Mouse (Mus musculus) R1 (cell line): Measurements from ENCODE around the gene Ccdc113.

ENCODE experiments used
- DNase-seq: peaks from one replicate; pipeline ENCODE4 v3.0.0-alpha.2; 2018; ENCODE audit warnings: low read depth, low spot score

The Ccdc113 gene

GRCm38 (mm10) chr8:95539487-95539886 is 5.6 kb downstream of the Ccdc113 start:
- DNase-seq: no peak

DNA sequence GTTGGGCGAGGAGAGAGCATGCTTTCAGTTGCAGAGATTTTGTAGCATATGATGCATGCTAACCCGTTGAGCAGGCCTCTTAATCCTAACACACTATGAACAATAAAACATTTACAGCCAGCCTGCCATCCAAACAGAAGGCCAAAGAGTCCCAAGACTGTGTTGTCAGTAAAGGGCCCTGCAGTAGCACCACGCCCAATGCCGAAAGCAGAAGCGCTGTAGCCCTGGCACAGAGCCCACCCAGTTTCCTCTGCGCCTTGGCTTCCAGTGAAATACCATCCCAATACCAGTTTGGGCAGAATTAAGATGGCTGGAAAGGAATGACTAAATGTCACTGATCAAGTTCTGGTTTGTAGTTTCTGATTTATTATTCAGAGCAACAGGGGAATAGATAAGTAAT is 8.3 kb downstream of the Ccdc113 start:
- no peak for DNase-seq

GRCm38 (mm10) chr8:95543065-95543464 is 9.2 kb downstream of the Ccdc113 start:
- no peak for DNase-seq

DNA sequence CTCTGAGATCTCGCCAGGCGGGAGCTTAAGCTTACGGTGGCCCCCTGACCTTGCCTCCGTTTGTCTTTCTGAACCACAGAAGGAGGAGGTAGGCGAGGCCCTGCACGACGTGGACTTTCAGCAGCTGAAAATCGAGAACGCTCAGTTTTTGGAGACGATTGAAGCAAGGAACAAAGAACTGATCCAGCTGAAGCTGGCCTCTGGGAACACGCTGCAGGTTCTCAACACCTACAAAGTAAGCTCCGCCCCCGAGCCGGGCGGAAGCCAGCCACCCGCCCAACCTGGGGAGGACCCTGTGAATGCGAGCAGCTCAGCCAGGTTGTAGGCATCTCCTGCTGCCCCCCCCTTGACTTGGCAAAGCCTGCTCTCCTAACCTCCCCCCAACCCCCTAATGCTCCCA is 11.9 kb downstream of the Ccdc113 start:
- DNase-seq: peak; percentile 83

- no peak for DNase-seq
Measured at GRCm38 (mm10) chr8:95546986-95547385, 13.1 kb downstream of the Ccdc113 start.

GRCm38 (mm10) chr8:95547931-95548330 is 14.0 kb downstream of the Ccdc113 start:
- DNase-seq: peak; percentile 86

DNA sequence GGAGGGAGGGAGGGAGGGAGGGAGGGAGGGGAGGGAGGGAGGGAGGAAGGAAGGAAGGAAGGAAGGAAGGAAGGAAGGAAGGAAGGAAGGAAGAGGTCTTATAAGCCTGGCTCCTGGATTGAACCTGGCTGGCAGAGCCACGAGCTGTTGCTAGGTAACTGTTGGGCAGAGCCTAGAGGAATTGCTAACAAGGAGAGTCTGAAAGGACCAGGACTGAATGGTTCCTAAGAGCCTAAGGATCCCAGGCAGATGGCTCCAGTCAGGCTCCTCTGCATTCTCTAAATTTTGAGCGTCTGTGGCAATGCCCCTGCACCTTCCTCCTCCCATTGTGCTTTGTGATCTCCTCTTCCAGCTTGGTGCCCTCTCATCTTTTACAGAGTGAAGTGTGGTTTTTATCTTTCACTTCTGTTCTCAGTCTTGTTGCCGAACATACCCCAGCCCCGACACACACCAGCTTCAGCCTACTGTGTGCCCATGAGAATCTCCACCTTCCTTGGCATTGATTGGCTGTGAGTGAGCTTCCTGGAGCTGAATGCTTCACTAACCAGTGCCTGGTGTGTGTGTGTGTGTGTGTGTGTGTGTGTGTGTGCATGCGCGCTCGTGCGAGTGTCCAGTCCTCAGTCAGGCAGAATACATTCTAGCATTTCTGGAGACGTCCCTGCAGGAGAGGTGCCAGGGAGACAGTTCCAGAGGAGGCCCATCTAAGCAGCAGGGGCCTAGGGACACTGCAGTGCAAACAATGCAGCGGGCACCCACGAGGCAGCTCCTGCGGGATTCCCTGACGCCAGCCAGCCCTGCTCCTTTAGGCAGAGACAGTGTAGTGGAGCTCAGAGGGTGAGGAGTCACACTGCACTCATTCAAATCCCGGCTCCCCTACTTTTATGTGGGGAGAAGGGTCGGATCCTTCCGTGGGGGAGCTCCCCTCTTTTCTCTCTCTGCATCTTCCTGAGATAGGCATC is 16.3 kb downstream of the Ccdc113 start:
- DNase-seq: peak; percentile 75

GRCm38 (mm10) chr8:95551577-95551976 is 17.7 kb downstream of the Ccdc113 start:
- no peak for DNase-seq

GRCm38 (mm10) chr8:95555963-95556362 is 22.1 kb downstream of the Ccdc113 start:
- no peak for DNase-seq

- DNase-seq: no peak
Measured at GRCm38 (mm10) chr8:95566217-95566616, 32.3 kb downstream of the Ccdc113 start.

- DNase-seq: no peak
Measured at GRCm38 (mm10) chr8:95566809-95567208, 32.9 kb downstream of the Ccdc113 start.

- DNase-seq: no peak
Measured at GRCm38 (mm10) chr8:95573146-95573545, 39.3 kb downstream of the Ccdc113 start.

- DNase-seq: no peak
Measured at GRCm38 (mm10) chr8:95576240-95576639, 42.4 kb downstream of the Ccdc113 start, which contains the start of gene Prss54. Gene Prss54, minus strand, starts transcription at chr8:95576340.

DNA sequence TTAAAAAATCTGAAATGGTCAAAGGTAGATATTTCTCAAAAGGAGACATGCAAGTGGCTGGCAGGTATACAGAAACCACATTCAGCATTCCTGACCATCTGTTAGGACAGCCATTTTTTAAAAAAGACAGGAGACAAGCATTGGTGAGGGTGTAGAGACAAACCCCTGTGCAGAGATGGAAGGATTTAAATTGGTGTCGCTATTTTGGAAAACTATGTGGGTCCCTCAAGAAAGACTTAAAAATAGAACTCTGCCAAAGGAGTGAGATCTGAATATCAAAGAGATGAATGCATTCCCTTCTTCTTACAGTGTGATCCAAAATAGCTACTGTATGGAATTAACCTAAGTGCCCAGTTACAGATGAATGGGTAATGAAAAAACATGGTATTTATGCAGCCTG is 53.5 kb downstream of the Ccdc113 start:
- DNase-seq: no peak

DNA sequence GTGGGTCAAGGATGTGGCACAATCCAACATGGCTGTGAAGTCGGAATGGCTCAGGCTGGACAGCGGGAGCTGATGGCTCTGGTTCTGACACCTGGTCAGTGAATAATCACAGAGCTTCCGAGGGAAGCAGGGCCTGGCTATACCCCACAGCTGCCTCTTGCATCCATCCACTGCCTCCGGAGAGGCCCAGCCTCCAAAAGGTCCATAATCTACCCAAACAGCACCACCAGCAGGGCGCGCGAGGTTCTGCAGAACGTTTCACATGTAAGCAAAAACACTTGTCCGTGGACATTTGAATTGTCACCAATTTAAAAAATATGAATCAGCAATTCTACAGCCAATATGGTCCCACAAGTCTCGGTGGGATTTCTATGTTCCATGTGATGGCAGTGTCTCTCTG is 55.4 kb downstream of the Ccdc113 start:
- DNase-seq: peak; percentile 71

- no peak for DNase-seq
Measured at GRCm38 (mm10) chr8:95590539-95590938, 56.7 kb downstream of the Ccdc113 start.

DNA sequence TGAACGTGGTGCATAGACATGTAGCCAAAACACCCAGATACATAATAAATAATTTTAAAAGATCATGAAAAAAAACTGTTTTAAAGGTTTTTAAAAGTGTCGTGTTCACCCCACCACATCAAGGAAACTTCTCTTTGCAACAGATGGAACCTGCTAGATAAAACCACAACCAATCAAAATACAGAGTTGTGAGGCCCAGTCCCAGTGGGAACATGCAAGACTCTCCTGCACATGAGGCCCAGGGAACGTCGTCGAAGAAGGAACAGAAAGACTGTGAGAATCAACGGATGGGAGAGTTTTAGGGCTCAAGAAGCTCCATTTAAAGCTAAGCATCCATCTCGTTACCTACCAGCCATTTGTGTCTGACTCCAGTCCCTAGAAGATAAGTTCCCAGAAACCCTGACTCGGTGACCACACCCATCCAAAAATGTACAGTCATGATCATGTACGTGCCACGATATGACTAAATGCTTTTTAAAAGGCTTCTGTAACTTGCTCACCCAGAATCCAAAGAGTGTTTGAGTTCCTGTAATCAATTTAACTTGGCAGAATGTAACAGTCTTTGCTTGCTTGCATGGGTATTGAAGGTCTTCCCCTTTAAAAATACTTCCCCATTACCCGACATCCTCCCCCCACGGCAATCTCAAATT is 58.4 kb downstream of the Ccdc113 start:
- DNase-seq: no peak

DNA sequence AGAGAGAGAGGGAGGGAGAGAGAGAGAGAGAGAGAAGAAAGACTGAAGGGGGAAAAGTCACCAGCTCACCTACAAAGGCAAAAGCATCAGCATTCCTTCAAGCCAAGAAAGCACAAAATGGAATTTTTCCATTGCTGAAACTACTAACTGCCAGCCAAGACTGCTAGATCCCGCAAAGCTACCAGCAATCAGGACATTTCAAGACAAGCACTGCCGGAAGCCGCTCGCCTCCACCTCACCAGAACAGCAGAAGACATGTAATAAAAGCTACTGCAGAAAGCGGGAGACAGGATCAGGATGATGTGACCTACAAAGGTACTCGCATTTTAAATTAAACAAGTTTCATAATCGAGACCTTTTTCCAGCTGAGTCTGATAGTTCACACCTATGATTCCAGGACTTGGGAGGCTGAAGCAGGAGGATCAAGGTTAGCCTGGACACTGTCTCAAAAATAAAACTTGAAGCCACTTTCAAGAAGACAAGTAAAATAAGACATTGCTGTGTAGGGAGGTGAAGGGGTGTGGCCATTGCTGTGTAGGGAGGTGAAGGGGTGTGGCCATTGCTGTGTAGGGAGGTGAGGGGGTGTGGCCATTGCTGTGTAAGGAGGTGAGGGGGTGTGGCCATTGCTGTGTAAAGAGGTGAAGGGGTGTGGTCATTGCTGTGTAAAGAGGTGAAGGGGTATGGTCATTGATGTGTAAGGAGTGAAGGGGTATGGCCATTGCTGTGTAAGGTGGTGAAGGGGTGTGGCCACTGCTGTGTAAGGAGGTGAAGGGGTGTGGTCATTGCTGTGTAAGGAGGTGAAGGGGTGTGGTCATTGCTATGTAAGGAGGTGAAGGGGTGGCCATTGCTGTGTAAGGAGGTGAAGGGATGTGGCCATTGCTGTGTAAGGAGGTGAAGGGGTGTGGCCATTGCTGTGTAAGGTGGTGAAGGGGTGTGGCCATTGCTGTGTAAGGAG is 59.8 kb downstream of the Ccdc113 start:
- peak; percentile 99 for DNase-seq

DNA sequence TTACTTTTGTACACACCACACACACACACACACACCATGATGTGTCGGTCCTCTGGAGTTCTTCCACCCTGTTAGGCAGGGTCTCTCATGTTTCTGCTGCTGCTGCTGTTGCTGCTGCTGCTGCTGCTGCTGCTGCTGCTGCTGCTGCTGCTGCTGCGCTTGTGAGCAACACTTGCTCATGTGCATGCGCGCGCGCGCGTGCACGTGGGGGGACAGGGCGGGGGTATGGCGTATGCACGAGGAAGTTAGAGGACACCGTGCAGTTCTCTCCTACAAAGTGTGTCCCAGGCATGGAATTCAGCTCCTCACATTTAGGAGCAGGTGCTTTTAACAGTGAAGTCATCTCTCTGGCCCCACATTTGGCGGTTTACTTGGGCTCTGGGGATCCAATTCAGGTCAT is 61.2 kb downstream of the Ccdc113 start:
- DNase-seq: peak; percentile 66

GRCm38 (mm10) chr8:95596841-95597241 is 63.0 kb downstream of the Ccdc113 start:
- DNase-seq: peak; percentile 98

DNA sequence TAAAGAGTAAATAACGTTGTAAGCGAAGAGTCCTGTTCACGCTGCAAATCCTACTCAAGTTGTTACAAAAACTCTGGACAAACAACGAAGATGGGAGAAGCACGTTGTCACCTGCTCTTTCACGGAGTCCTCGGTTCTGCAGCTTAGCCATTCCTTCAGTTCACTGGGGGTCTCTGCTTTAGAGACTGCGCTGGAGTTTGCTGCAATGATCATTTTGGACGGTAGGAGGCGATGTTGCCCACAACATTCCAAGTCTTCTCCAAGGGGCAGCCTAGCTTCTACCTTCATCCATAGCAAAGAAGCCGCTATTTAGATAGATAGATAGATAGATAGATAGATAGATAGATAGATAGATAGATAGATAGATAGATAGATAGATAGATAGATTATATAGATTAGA is 66.0 kb downstream of the Ccdc113 start:
- DNase-seq: peak; percentile 86

GRCm38 (mm10) chr8:95601306-95601705 is 67.4 kb downstream of the Ccdc113 start:
- DNase-seq: peak; percentile 90
